Mouse (Mus musculus) cerebellum, adult 2 months (tissue): ENCODE data around the gene Ift43. TPM values are rescaled to one million over a fixed set of nuclear protein-coding genes. Genes with fewer than 3 reads are reported as not detected.
A peak's percentile ranks its signal among the peaks of the same experiment; 100 is the strongest.

Source experiments
- DNase-seq, 2 experiments: peaks; one replicate each; pipeline ENCODE4 v3.0.0; 2021
- H3K27ac ChIP-seq: fragments of 200-500 bp; 2 replicates; pipeline ENCODE4 v1.5.1; 2012; ENCODE audit warnings: low read length, control low read depth, inconsistent platforms; ENCODE audit not compliant: insufficient read depth
- H3K27me3 ChIP-seq: fragments of 200-500 bp; 2 replicates; pipeline ENCODE4 v1.6.1; 2012; ENCODE audit warnings: inconsistent platforms, mild to moderate bottlenecking, low read length, moderate library complexity; ENCODE audit not compliant: control insufficient read depth, insufficient read depth
- H3K4me1 ChIP-seq: fragments of 200-500 bp; 2 replicates; pipeline ENCODE4 v1.6.1; 2011; ENCODE audit warnings: low read length; ENCODE audit not compliant: control insufficient read depth, insufficient read depth
- H3K4me3 ChIP-seq: fragments of 200-500 bp; replicated peaks from 2 replicates; pipeline ENCODE3; 2011; ENCODE audit warnings: mild to moderate bottlenecking, low read depth, low read length, control low read depth; ENCODE audit not compliant: insufficient read depth
- CTCF ChIP-seq: fragments of 200-500 bp; IDR thresholded peaks from 2 replicates; pipeline ENCODE4 v1.5.1; 2011; ENCODE audit warnings: low read depth, mild to moderate bottlenecking, control low read depth, low read length, moderate library complexity, borderline replicate concordance; ENCODE audit not compliant: insufficient read depth
- POLR2A ChIP-seq: fragments of 200-500 bp; IDR thresholded peaks from 2 replicates; pipeline ENCODE4 v1.6.1; 2011; ENCODE audit warnings: low read length, control low read depth, borderline replicate concordance; ENCODE audit not compliant: insufficient read depth
- WGBS: fragments of 180-500 bp; shearing (Covaris S2); methylation state at CpG from one replicate; pipeline ENCODE4 v1.1.7; 2018; 5-methylcytosine and 5-hydroxymethylcytosine counted together
- polyA plus RNA-seq: library from polyadenylated mRNA; depleted of rRNA; stranded (reverse); fragments of >200 nt; gene quantifications from 2 replicates; pipeline ENCODE4 v1.2.3, GENCODE M21; 2012

The Ift43 gene
- polyA plus RNA-seq, 1 experiment: 34.9 TPM

- peaks cover 37% of the 10 kb centered on the region for H3K4me1 ChIP-seq
- H3K27ac ChIP-seq: no peak overlapping the region
- TF ChIP-seq POLR2A (no peak), CTCF (no peak)
- WGBS: 84% methylated on average over 8 of the region's 8 CpGs
- no peak overlapping the region for H3K4me3 ChIP-seq
- H3K27me3 ChIP-seq: no peaks in the 10 kb centered on the region
- no peak for DNase-seq
Observed at GRCm38 (mm10) chr12:86155176-86155575, 72.8 kb downstream of the Ift43 start.

DNA sequence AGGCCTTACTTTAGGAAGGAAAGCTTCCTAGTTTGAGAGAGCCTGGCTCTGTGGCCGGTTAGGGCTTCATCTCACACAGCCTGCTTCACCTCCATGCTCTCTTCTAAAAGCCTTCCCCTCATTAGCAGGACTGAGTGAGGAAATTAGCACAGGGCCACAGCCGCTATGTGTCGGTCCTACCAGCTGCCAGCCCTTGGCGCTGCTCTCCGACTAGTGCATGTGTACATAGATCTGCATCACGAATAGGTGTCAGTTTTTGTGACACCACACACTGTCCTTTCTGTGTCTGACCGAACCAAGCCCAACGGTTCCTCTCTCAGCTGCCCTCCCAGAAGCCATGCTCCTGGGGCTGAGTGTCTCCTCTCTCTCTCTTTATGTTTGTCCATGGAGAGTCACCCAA, 74.8 kb downstream of the Ift43 start:
- H3K4me1 ChIP-seq: peaks cover 55% of the 10 kb centered on the region
- H3K4me3 ChIP-seq: no peak overlapping the region
- H3K27ac ChIP-seq: no peak overlapping the region
- 79% methylated on average over 8 of the region's 8 CpGs for WGBS
- peak in 1 of 2 experiments; percentile 44 for DNase-seq
- no peaks in the 10 kb centered on the region for H3K27me3 ChIP-seq
- no peak for TF ChIP-seq POLR2A
- TF ChIP-seq CTCF: no peak

DNA sequence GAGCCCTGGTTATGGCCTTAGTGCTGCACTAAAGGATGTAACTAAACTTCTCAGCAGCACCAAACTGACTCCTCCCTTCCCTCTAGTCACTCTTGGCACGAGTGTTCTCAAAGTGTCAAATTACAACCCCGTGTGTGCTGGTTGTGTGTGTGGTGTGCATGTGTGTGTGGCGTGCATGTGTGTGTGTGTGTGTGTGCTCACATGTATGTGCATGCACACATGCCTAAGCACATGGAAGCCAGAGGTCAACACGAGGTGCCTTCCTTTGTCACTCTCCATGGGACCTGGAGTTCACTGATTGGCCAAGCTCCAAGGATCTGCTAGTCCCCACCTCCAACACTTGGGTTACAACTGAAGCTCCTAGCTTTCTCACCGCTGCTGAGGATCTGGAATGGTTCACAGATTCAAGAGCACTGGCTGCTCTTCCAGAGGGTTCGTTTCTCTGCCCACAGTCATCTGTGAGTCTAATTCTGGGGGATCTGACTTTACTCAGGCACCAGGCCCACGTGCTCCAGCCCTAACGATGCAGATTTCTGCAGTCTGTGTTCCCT, 75.6 kb downstream of the Ift43 start:
- H3K27ac ChIP-seq: peak overlapping the region; percentile 76
- no peaks in the 10 kb centered on the region for H3K27me3 ChIP-seq
- no peak overlapping the region for H3K4me3 ChIP-seq
- 20% methylated on average over 8 of the region's 8 CpGs for WGBS
- TF ChIP-seq POLR2A: no peak
- no peak for TF ChIP-seq CTCF
- H3K4me1 ChIP-seq: peaks cover 60% of the 10 kb centered on the region
- peak; percentile 42 to 45 for DNase-seq

DNA sequence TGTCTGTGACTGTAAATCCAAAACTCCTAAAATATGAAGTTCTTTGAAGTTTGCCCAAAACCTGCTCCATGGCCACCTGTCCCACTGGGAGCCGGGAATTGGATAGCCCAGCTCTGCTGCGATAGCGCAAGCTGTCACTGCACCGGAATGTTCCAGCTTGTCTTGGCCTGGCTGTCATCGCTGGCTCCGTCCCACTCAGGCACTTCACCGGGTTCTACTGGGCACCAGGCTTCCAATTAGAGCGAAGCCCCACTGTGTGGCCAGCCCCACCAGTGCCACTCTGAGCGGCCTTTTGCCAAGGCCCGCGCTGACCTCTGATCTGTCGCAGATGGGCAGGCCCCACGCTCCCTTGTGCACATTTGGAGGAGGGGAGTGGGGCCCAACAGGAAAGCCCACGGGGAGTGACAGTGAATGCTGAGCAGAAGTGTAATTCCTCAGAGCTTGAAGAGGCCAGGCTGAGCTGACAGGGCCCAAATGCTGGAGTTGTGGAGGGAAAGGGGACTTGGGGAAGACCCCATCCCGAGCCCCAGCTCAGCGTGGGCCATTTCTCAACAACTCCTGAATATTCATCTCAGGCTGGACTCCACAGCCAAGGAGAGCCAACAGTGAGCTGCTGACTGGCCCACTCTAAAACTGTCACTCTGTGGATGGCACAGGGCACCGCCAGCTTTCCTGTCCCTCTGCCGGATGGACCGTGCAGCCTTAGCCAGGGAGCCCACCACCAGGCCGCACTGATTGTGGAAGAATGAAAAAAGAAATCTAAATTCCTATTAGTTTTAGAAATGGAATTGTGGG, 76.5 kb downstream of the Ift43 start:
- peaks cover 61% of the 10 kb centered on the region for H3K4me1 ChIP-seq
- DNase-seq: peak; percentile 95 to 99
- TF ChIP-seq POLR2A: no peak
- no peak for TF ChIP-seq CTCF
- WGBS: 9% methylated on average over 20 of the region's 20 CpGs
- H3K27me3 ChIP-seq: no peaks in the 10 kb centered on the region
- peak overlapping the region; percentile 83 for H3K27ac ChIP-seq
- H3K4me3 ChIP-seq: no peak overlapping the region

DNA sequence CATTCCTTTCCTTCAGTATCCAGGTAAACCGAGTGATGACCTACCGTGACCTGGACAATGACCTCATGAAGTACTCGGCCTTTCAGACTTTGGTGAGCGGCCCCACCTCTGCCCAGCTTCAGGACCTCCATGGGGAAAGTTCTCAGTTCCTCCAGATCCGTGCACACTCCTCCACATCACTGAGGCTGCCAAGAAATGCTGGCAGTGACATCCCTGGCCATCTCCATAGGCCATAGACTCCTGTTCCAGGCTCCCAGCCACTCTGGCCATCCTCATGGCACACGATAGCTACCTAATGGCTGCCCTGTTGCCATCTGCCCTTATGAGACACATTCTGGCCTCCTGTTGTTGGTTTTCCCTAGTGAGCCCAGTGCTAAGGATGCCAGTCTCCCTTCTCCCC, 79.1 kb downstream of the Ift43 start:
- WGBS: 66% methylated on average over 6 of the region's 6 CpGs
- no peak overlapping the region for H3K27ac ChIP-seq

GRCm38 (mm10) chr12:86161942-86162341, 79.6 kb downstream of the Ift43 start:
- TF ChIP-seq CTCF (no peak), POLR2A (no peak)
- Histone ChIP-seq H3K27me3 (no peaks in the 10 kb centered on the region), H3K4me1 (peaks cover 48% of the 10 kb centered on the region), H3K27ac (0 out of 2 replicates have a peak overlapping the region, but pooled peaks have one; percentile 1), H3K4me3 (no peak overlapping the region)
- peak in 1 of 2 experiments; percentile 43 for DNase-seq
- 35% methylated on average over 5 of the region's 5 CpGs for WGBS

More for the DNA sequence above, 79.1 kb downstream of the Ift43 start:
- Histone ChIP-seq H3K4me3 (no peak overlapping the region), H3K4me1 (peaks cover 50% of the 10 kb centered on the region), H3K27me3 (no peaks in the 10 kb centered on the region)
- TF ChIP-seq POLR2A: no peak
- no peak for TF ChIP-seq CTCF
- peak; percentile 53 to 73 for DNase-seq

DNA sequence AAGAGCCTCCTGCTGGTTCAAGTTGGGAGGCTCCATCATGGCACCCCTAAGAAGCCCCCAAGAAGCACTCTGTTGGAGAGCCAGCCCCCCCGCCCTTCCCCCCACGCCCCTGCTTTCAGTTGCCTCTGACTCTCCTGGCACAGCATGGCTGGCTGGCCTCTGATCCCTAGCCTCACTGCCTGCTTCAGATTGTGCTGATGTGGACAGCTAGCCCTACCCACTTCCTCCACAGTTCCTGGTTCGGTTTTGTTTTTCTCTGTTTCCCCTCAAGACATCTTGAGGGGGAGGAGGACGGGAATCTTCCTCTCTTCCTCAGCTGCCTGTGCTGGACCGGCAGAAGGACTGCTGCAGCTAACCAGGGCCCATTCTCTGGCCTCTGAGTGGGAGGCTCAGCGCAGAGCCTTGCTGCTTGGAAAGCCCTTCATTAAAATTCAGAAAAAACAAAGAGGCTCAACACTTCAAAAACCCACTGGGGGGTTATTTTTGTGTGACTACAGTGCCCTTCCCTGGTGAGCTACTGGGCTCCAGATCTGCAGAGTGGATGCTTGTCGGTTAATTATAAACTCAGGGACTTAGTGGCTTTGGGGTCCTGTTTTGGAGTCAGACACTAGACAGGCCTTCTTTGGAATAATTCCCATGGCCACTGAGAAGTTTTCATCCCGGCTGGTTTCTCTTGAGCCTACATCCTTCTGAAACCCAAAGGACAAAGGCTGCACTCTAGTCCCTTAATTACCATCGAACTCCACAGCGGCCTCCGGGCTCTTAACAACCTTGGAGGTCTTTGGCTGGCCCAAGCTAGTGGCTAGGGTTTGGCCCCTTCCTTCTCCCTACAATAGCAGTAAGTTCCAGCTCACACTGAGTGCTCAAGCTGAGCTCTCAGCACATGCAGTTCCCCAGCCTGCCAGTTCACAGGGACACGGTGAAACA, 80.8 kb downstream of the Ift43 start:
- Histone ChIP-seq H3K4me3 (no peak overlapping the region), H3K27ac (no peak overlapping the region), H3K27me3 (no peaks in the 10 kb centered on the region), H3K4me1 (peaks cover 40% of the 10 kb centered on the region)
- DNase-seq: peak in 1 of 2 experiments; percentile 36
- TF ChIP-seq CTCF: no peak
- TF ChIP-seq POLR2A: no peak
- WGBS: 73% methylated on average over 12 of the region's 12 CpGs
